Mouse (Mus musculus): ENCODE measurements at regions not wholly inside any gene's neighbourhood (a gene's known extent, or its start where the extent isn't known, plus 50 kb on each side); places are given as distances from the start of the nearest gene placed in this dataset.

GRCm38 (mm10) chr14:99699545-99699944, 401.1 kb downstream of the Klf5 start:
- H3K27ac ChIP-seq (ENCODE audit: insufficient read depth, low read depth, low read length, poor library complexity, severe bottlenecking): no peak overlapping the region
- no peaks in the 10 kb centered on the region for H3K36me3 ChIP-seq (ENCODE audit: control insufficient read depth, insufficient read depth, low read length, poor library complexity, severe bottlenecking)
- H3K9ac ChIP-seq (ENCODE audit: insufficient read depth, low read depth, low read length, poor library complexity, severe bottlenecking): no peak overlapping the region
- H3K4me3 ChIP-seq (ENCODE audit: insufficient read depth in 1 of 2, low read depth in 1 of 2, low read length in 2 of 2, poor library complexity in 1 of 2, severe bottlenecking in 1 of 2): no peak overlapping the region
- in situ Hi-C loops (cut with MboI; ENCODE audit: low sequenced_read_pairs in 2 of 2, unreplicated experiment in 2 of 2): no loop called here
- no peaks in the 10 kb centered on the region for H3K4me1 ChIP-seq (ENCODE audit: control insufficient read depth in 2 of 2, insufficient read depth in 2 of 2, low read length in 2 of 2, poor library complexity in 1 of 2)
- TF ChIP-seq MAFK (IDR thresholded peaks at IDR 0.05; ENCODE audit: insufficient read depth, low read depth, low read length): no peak
- TF ChIP-seq HCFC1 (IDR thresholded peaks at IDR 0.05; ENCODE audit: borderline replicate concordance, insufficient read depth, low read length): no peak
- TF ChIP-seq ZC3H11A (IDR thresholded peaks at IDR 0.05; ENCODE audit: borderline replicate concordance, low read depth, low read length): no peak
- no peak for TF ChIP-seq ZNF384 (IDR thresholded peaks at IDR 0.05; ENCODE audit: low read depth, low read length)
- TF ChIP-seq CHD2 (IDR thresholded peaks at IDR 0.05; ENCODE audit: low read depth, low read length): no peak
- no peak for DNase-seq (ENCODE audit: low read depth, low spot score)
- H3K9me3 ChIP-seq (ENCODE audit: control insufficient read depth, insufficient read depth, low read depth, low read length): no peaks in the 10 kb centered on the region

- H3K9me3 ChIP-seq (ENCODE audit: control insufficient read depth, insufficient read depth, low read depth, low read length): no peaks in the 10 kb centered on the region
- H3K4me3 ChIP-seq (ENCODE audit: insufficient read depth in 1 of 2, low read depth in 1 of 2, low read length in 2 of 2, poor library complexity in 1 of 2, severe bottlenecking in 1 of 2): no peak overlapping the region
- H3K4me1 ChIP-seq (ENCODE audit: control insufficient read depth in 2 of 2, insufficient read depth in 2 of 2, low read length in 2 of 2, poor library complexity in 1 of 2): no peaks in the 10 kb centered on the region
- no peak for DNase-seq (ENCODE audit: low read depth, low spot score)
- no peak overlapping the region for H3K9ac ChIP-seq (ENCODE audit: insufficient read depth, low read depth, low read length, poor library complexity, severe bottlenecking)
- in situ Hi-C loops (cut with MboI; ENCODE audit: low sequenced_read_pairs in 2 of 2, unreplicated experiment in 2 of 2): no loop called here
- TF ChIP-seq ZC3H11A (IDR thresholded peaks at IDR 0.05; ENCODE audit: borderline replicate concordance, low read depth, low read length) (no peak), MAFK (IDR thresholded peaks at IDR 0.05; ENCODE audit: insufficient read depth, low read depth, low read length) (no peak), ZNF384 (IDR thresholded peaks at IDR 0.05; ENCODE audit: low read depth, low read length) (no peak), HCFC1 (IDR thresholded peaks at IDR 0.05; ENCODE audit: borderline replicate concordance, insufficient read depth, low read length) (no peak), CHD2 (IDR thresholded peaks at IDR 0.05; ENCODE audit: low read depth, low read length) (no peak)
- H3K36me3 ChIP-seq (ENCODE audit: control insufficient read depth, insufficient read depth, low read length, poor library complexity, severe bottlenecking): no peaks in the 10 kb centered on the region
- no peak overlapping the region for H3K27ac ChIP-seq (ENCODE audit: insufficient read depth, low read depth, low read length, poor library complexity, severe bottlenecking)
Measured at GRCm38 (mm10) chr14:99706004-99706403, 407.5 kb downstream of the Klf5 start.

GRCm38 (mm10) chr14:99708066-99708465, 409.6 kb downstream of the Klf5 start:
- DNase-seq (ENCODE audit: low read depth, low spot score): no peak
- H3K27ac ChIP-seq (ENCODE audit: insufficient read depth, low read depth, low read length, poor library complexity, severe bottlenecking): no peak overlapping the region
- H3K4me3 ChIP-seq (ENCODE audit: insufficient read depth in 1 of 2, low read depth in 1 of 2, low read length in 2 of 2, poor library complexity in 1 of 2, severe bottlenecking in 1 of 2): no peak overlapping the region
- H3K4me1 ChIP-seq (ENCODE audit: control insufficient read depth in 2 of 2, insufficient read depth in 2 of 2, low read length in 2 of 2, poor library complexity in 1 of 2): no peaks in the 10 kb centered on the region
- in situ Hi-C loops (cut with MboI; ENCODE audit: low sequenced_read_pairs in 2 of 2, unreplicated experiment in 2 of 2): no loop called here
- H3K9ac ChIP-seq (ENCODE audit: insufficient read depth, low read depth, low read length, poor library complexity, severe bottlenecking): no peak overlapping the region
- H3K9me3 ChIP-seq (ENCODE audit: control insufficient read depth, insufficient read depth, low read depth, low read length): no peaks in the 10 kb centered on the region
- H3K36me3 ChIP-seq (ENCODE audit: control insufficient read depth, insufficient read depth, low read length, poor library complexity, severe bottlenecking): no peaks in the 10 kb centered on the region
- TF ChIP-seq HCFC1 (IDR thresholded peaks at IDR 0.05; ENCODE audit: borderline replicate concordance, insufficient read depth, low read length) (no peak), ZC3H11A (IDR thresholded peaks at IDR 0.05; ENCODE audit: borderline replicate concordance, low read depth, low read length) (no peak), ZNF384 (IDR thresholded peaks at IDR 0.05; ENCODE audit: low read depth, low read length) (no peak), CHD2 (IDR thresholded peaks at IDR 0.05; ENCODE audit: low read depth, low read length) (no peak), MAFK (IDR thresholded peaks at IDR 0.05; ENCODE audit: insufficient read depth, low read depth, low read length) (no peak)

GRCm38 (mm10) chr14:99709764-99710163, 411.3 kb downstream of the Klf5 start:
- H3K4me3 ChIP-seq (ENCODE audit: insufficient read depth in 1 of 2, low read depth in 1 of 2, low read length in 2 of 2, poor library complexity in 1 of 2, severe bottlenecking in 1 of 2): no peak overlapping the region
- no peak for TF ChIP-seq ZNF384 (IDR thresholded peaks at IDR 0.05; ENCODE audit: low read depth, low read length)
- no peak for TF ChIP-seq CHD2 (IDR thresholded peaks at IDR 0.05; ENCODE audit: low read depth, low read length)
- TF ChIP-seq MAFK (IDR thresholded peaks at IDR 0.05; ENCODE audit: insufficient read depth, low read depth, low read length): no peak
- H3K27ac ChIP-seq (ENCODE audit: insufficient read depth, low read depth, low read length, poor library complexity, severe bottlenecking): no peak overlapping the region
- no peaks in the 10 kb centered on the region for H3K4me1 ChIP-seq (ENCODE audit: control insufficient read depth in 2 of 2, insufficient read depth in 2 of 2, low read length in 2 of 2, poor library complexity in 1 of 2)
- DNase-seq (ENCODE audit: low read depth, low spot score): no peak
- in situ Hi-C loops (cut with MboI; ENCODE audit: low sequenced_read_pairs in 2 of 2, unreplicated experiment in 2 of 2): no loop called here
- H3K9ac ChIP-seq (ENCODE audit: insufficient read depth, low read depth, low read length, poor library complexity, severe bottlenecking): no peak overlapping the region
- H3K9me3 ChIP-seq (ENCODE audit: control insufficient read depth, insufficient read depth, low read depth, low read length): no peaks in the 10 kb centered on the region
- H3K36me3 ChIP-seq (ENCODE audit: control insufficient read depth, insufficient read depth, low read length, poor library complexity, severe bottlenecking): no peaks in the 10 kb centered on the region

- H3K4me1 ChIP-seq (ENCODE audit: control insufficient read depth in 2 of 2, insufficient read depth in 2 of 2, low read length in 2 of 2, poor library complexity in 1 of 2): no peaks in the 10 kb centered on the region
- TF ChIP-seq ZNF384 (IDR thresholded peaks at IDR 0.05; ENCODE audit: low read depth, low read length) (no peak), HCFC1 (IDR thresholded peaks at IDR 0.05; ENCODE audit: borderline replicate concordance, insufficient read depth, low read length) (no peak), ZC3H11A (IDR thresholded peaks at IDR 0.05; ENCODE audit: borderline replicate concordance, low read depth, low read length) (no peak), CHD2 (IDR thresholded peaks at IDR 0.05; ENCODE audit: low read depth, low read length) (no peak), MAFK (IDR thresholded peaks at IDR 0.05; ENCODE audit: insufficient read depth, low read depth, low read length) (no peak)
- H3K36me3 ChIP-seq (ENCODE audit: control insufficient read depth, insufficient read depth, low read length, poor library complexity, severe bottlenecking): no peaks in the 10 kb centered on the region
- DNase-seq (ENCODE audit: low read depth, low spot score): peak; percentile 2
- no peak overlapping the region for H3K27ac ChIP-seq (ENCODE audit: insufficient read depth, low read depth, low read length, poor library complexity, severe bottlenecking)
- in situ Hi-C loops (cut with MboI; ENCODE audit: low sequenced_read_pairs in 2 of 2, unreplicated experiment in 2 of 2): no loop called here
- H3K9ac ChIP-seq (ENCODE audit: insufficient read depth, low read depth, low read length, poor library complexity, severe bottlenecking): no peak overlapping the region
- H3K4me3 ChIP-seq (ENCODE audit: insufficient read depth in 1 of 2, low read depth in 1 of 2, low read length in 2 of 2, poor library complexity in 1 of 2, severe bottlenecking in 1 of 2): no peak overlapping the region
- no peaks in the 10 kb centered on the region for H3K9me3 ChIP-seq (ENCODE audit: control insufficient read depth, insufficient read depth, low read depth, low read length)
Measured at GRCm38 (mm10) chr14:99710656-99711177, 412.2 kb downstream of the Klf5 start.

Measured in ES-E14 (cell line).